Mouse (Mus musculus) stomach, embryonic 16.5 days (tissue): ENCODE results near the gene Efna1. TPM values are rescaled to one million over a fixed set of nuclear protein-coding genes. Genes with fewer than 3 reads are reported as not detected.

ENCODE experiments used
- ATAC-seq: fragments of 200-750 bp; cut with Nextera tagmentation; 2 replicates; pipeline ENCODE4 v1.8.0; 2017; ENCODE audit warnings: moderate number of reproducible peaks, moderate TSS enrichment; ENCODE audit not compliant: insufficient read depth, low FRiP score
- H3K27ac ChIP-seq: fragments of 300-500 bp; sonication (generic); 2 replicates; pipeline ENCODE4 v1.5.1; 2014; ENCODE audit warnings: low read length
- H3K27me3 ChIP-seq: fragments of 300-500 bp; sonication (generic); 2 replicates; pipeline ENCODE4 v1.6.1; 2014; ENCODE audit warnings: low read length, control low read depth, mixed read lengths; ENCODE audit not compliant: control insufficient read depth, insufficient read depth
- H3K36me3 ChIP-seq: fragments of 300-500 bp; sonication (generic); 2 replicates; pipeline ENCODE4 v1.6.1; 2014; ENCODE audit warnings: low read length; ENCODE audit not compliant: control insufficient read depth, insufficient read depth
- H3K4me1 ChIP-seq: fragments of 300-500 bp; sonication (generic); 2 replicates; pipeline ENCODE4 v1.6.1; 2014; ENCODE audit warnings: low read length, control low read depth, mixed read lengths; ENCODE audit not compliant: control insufficient read depth, insufficient read depth
- H3K4me2 ChIP-seq: fragments of 300-500 bp; sonication (generic); 2 replicates; pipeline ENCODE4 v1.6.1; 2014; ENCODE audit warnings: low read depth, low read length, mixed read lengths
- H3K4me3 ChIP-seq: fragments of 300-500 bp; sonication (generic); replicated peaks from 2 replicates; pipeline ENCODE4 v1.5.1; 2014; ENCODE audit warnings: mild to moderate bottlenecking, low read length
- H3K9ac ChIP-seq: fragments of 300-500 bp; sonication (generic); 2 replicates; pipeline ENCODE4 v1.6.1; 2014; ENCODE audit warnings: low read length
- H3K9me3 ChIP-seq: fragments of 300-500 bp; sonication (generic); replicated peaks from 2 replicates; pipeline ENCODE4 v1.6.1; 2016; ENCODE audit warnings: low read length, control low read depth; ENCODE audit not compliant: control insufficient read depth
- WGBS: fragments of 180-500 bp; shearing (Covaris S2); extraction: QIAGEN DNeasy Blood & Tissue Kit; methylation state at CpG from one replicate; pipeline ENCODE4 v1.1.7; 2014; 5-methylcytosine and 5-hydroxymethylcytosine counted together
- microRNA counts: library from miRNA; unstranded; fragments of <30 nt; microRNA quantifications from one replicate; lab custom pipeline; 2016
- microRNA-seq: library from miRNA; unstranded; fragments of <30 nt; microRNA quantifications from one replicate; pipeline ENCODE4, GENCODE M21; 2016
- polyA plus RNA-seq: library from polyadenylated mRNA; unstranded; fragments of >200 nt; fragmentation: Nextera tagmentation; extraction: Ambion mirVana; gene quantifications from 2 replicates; pipeline ENCODE4 v1.2.1, GENCODE M21; 2015

Efna1 gene
- polyA plus RNA-seq, 1 experiment from 2014 or later, result 41.5 TPM

- no peak overlapping the region for H3K27ac ChIP-seq
- no peaks in the 10 kb centered on the region; the same call in 1 of the 2 replicates for H3K27me3 ChIP-seq
- WGBS, result 34% methylated on average over 11 of the region's 11 CpGs
- peak overlapping the region; percentile 52 for H3K4me3 ChIP-seq
- ATAC-seq, result no peak
- H3K36me3 ChIP-seq, result no peaks in the 10 kb centered on the region
- peak overlapping the region; percentile 85; the same call in 1 of the 2 replicates for H3K4me2 ChIP-seq
- peak overlapping the region; percentile 60 for H3K9ac ChIP-seq
- H3K9me3 ChIP-seq, result no peaks in the 10 kb centered on the region
- H3K4me1 ChIP-seq, result peaks cover 28% of the 10 kb centered on the region
These were observed 54.6 kb downstream of the Efna1 start for GRCm38 (mm10) chr3:89226361-89226760.

GRCm38 (mm10) chr3:89225918-89226317, 55.0 kb downstream of the Efna1 start:
- Histone ChIP-seq H3K9ac (no peak overlapping the region), H3K4me3 (no peak overlapping the region), H3K4me2 (0 out of 2 replicates have a peak overlapping the region, but pooled peaks have one; percentile 85), H3K27me3 (no peaks in the 10 kb centered on the region; the same call in 1 of the 2 replicates), H3K36me3 (no peaks in the 10 kb centered on the region), H3K27ac (no peak overlapping the region), H3K9me3 (no peaks in the 10 kb centered on the region), H3K4me1 (peaks cover 28% of the 10 kb centered on the region)
- ATAC-seq, result no peak
- WGBS, result 46% methylated on average over 4 of the region's 4 CpGs

DNA sequence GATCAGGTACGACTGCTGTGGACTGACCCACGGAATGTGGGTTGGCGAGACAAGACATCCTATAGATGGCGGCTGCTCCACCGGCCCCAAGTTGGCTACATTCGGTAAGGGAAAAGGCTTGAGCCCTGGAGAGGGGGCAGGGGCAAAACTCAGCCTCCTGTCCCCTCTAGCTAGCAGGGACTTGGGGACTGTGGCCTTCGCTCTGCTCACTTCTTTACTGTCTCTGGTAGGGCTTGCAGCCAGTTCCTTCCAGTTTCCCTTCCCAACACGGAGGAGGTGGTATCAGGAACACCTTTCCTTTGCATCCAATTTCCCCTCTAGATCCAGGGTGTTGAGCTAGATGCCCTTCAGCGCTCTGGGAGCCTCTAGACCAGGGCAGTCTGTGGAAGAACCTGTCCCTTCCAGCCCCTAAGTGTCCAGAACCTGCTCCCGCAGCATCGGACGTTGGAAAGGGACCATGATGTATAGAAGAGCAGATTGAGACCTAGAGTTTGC, 55.6 kb downstream of the Efna1 start:
- Histone ChIP-seq H3K9me3 (no peaks in the 10 kb centered on the region), H3K4me2 (no peak overlapping the region), H3K4me3 (no peak overlapping the region), H3K9ac (no peak overlapping the region; the same call in 1 of the 2 replicates), H3K36me3 (no peaks in the 10 kb centered on the region), H3K27ac (no peak overlapping the region), H3K4me1 (peaks cover 28% of the 10 kb centered on the region), H3K27me3 (no peaks in the 10 kb centered on the region; the same call in 1 of the 2 replicates)
- ATAC-seq, result no peak
- whole genome bisulfite sequencing, result 53% methylated on average over 12 of the region's 12 CpGs

DNA sequence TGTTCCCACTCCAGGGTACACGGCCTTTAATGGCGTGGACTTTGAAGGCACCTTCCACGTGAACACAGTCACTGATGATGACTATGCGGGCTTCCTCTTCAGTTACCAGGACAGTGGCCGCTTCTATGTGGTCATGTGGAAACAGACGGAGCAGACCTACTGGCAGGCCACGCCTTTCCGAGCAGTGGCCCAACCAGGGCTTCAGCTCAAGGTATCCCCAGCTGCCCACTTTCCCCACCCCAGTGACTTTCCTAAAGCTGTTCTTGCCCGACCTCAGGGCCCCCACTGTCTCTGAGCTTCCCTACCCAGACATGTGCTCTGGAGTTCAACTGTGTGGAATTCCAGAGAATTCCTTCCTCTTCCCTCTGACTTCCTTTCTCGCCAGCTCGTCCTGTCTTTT, 56.1 kb downstream of the Efna1 start:
- Histone ChIP-seq H3K4me2 (no peak overlapping the region), H3K9me3 (no peaks in the 10 kb centered on the region), H3K9ac (no peak overlapping the region), H3K36me3 (no peaks in the 10 kb centered on the region), H3K27ac (no peak overlapping the region), H3K27me3 (no peaks in the 10 kb centered on the region; the same call in 1 of the 2 replicates), H3K4me3 (no peak overlapping the region), H3K4me1 (peaks cover 28% of the 10 kb centered on the region)
- WGBS, result 73% methylated on average over 11 of the region's 11 CpGs
- ATAC-seq, result no peak

MicroRNAs within 50 kb of the gene (microRNA counts, 519-probe panel; counts per million panel counts)
- microRNA mmu-miR-92b (lab: Ali Mortazavi, UCI), result 821 counts per million, percentile 3 among the panel's probes with 10 or more counts

Small RNAs within 50 kb of the gene (microRNA-seq; reads per million reads assigned to microRNA genes)
- 162 reads per million, percentile 59 among the genes with 10 or more reads in this experiment for gene Mir92b

Other genes with a start within 250 kb of the Efna1 start
- 19.2 and 22.8 TPM in 2 replicates for gene Rusc1, start 187.8 kb downstream of the Efna1 start, polyA plus RNA-seq
- gene Gm43738, start 180.0 kb downstream of the Efna1 start, polyA plus RNA-seq, result not detected in 2 replicates
- gene Fdps, start 179.2 kb downstream of the Efna1 start, polyA plus RNA-seq, result 340 and 368 TPM in 2 replicates
- 14.3 and 22.0 TPM in 2 replicates for gene Pklr, start 145.0 kb downstream of the Efna1 start, polyA plus RNA-seq
- gene Hcn3, start 120.9 kb downstream of the Efna1 start, polyA plus RNA-seq, result 1.7 and 1.8 TPM in 2 replicates
- gene Clk2, start 116.3 kb downstream of the Efna1 start, polyA plus RNA-seq, result 18.9 and 19.1 TPM in 2 replicates
- 104 and 113 TPM in 2 replicates for gene Scamp3, start 103.7 kb downstream of the Efna1 start, polyA plus RNA-seq
- gene Fam189b, start 98.0 kb downstream of the Efna1 start, polyA plus RNA-seq, result 22.0 and 23.9 TPM in 2 replicates
- gene Gba, start 78.2 kb downstream of the Efna1 start, polyA plus RNA-seq, result 55.4 and 63.9 TPM in 2 replicates
- 38.8 and 45.2 TPM in 2 replicates for gene Thbs3, start 66.0 kb downstream of the Efna1 start, polyA plus RNA-seq
- 172 and 177 TPM in 2 replicates for gene Mtx1, start 54.1 kb downstream of the Efna1 start, polyA plus RNA-seq
- gene Muc1, start 52.1 kb downstream of the Efna1 start, polyA plus RNA-seq, result 112 and 164 TPM in 2 replicates
- 318 and 325 TPM in 2 replicates for gene Krtcap2, start 35.2 kb downstream of the Efna1 start, polyA plus RNA-seq
- gene Trim46, start 34.8 kb downstream of the Efna1 start, polyA plus RNA-seq, result 4.4 and 4.8 TPM in 2 replicates
- 119 and 131 TPM in 2 replicates for gene Dpm3, start 21.8 kb downstream of the Efna1 start, polyA plus RNA-seq
- 81.7 and 83.1 TPM in 2 replicates for gene Slc50a1, start 10.6 kb downstream of the Efna1 start, polyA plus RNA-seq
- gene Efna3, start 41.8 kb upstream of the Efna1 start, polyA plus RNA-seq, result 13.0 and 16.0 TPM in 2 replicates
- gene Efna4, start 56.9 kb upstream of the Efna1 start, polyA plus RNA-seq, result 15.0 and 15.5 TPM in 2 replicates
- gene Adam15, start 68.9 kb upstream of the Efna1 start, polyA plus RNA-seq, result 61.1 and 69.5 TPM in 2 replicates
- 0.45 and 0.49 TPM in 2 replicates for gene Dcst2, start 80.8 kb upstream of the Efna1 start, polyA plus RNA-seq
- gene Dcst1, start 84.1 kb upstream of the Efna1 start, polyA plus RNA-seq, result 0.70 and 0.89 TPM in 2 replicates
- gene Zbtb7b, start 113.6 kb upstream of the Efna1 start, polyA plus RNA-seq, result 8.0 and 9.2 TPM in 2 replicates
- gene Lenep, start 121.7 kb upstream of the Efna1 start, polyA plus RNA-seq, result not detected in 2 replicates
- gene Flad1, start 130.7 kb upstream of the Efna1 start, polyA plus RNA-seq, result 27.5 and 28.6 TPM in 2 replicates
- 322 and 323 TPM in 2 replicates for gene Cks1b, start 137.2 kb upstream of the Efna1 start, polyA plus RNA-seq
- gene Shc1, start 137.3 kb upstream of the Efna1 start, polyA plus RNA-seq, result 96.5 and 103 TPM in 2 replicates
- gene Pygo2, start 149.1 kb upstream of the Efna1 start, polyA plus RNA-seq, result 21.1 and 23.4 TPM in 2 replicates
- gene Pbxip1, start 155.6 kb upstream of the Efna1 start, polyA plus RNA-seq, result 41.8 and 51.2 TPM in 2 replicates
- 56.0 and 64.9 TPM in 2 replicates for gene Pmvk, start 173.4 kb upstream of the Efna1 start, polyA plus RNA-seq
- 4.9 and 5.9 TPM in 2 replicates for gene Kcnn3, start 239.0 kb upstream of the Efna1 start, polyA plus RNA-seq